Mouse (Mus musculus): ENCODE measurements around the gene Sh3bp4. TPM values are rescaled to one million over a fixed set of nuclear protein-coding genes. Genes with fewer than 3 reads are reported as not detected.

Sh3bp4 gene
- polyA plus RNA-seq, 1 experiment from 2014 or later: 1.2 TPM

DNA sequence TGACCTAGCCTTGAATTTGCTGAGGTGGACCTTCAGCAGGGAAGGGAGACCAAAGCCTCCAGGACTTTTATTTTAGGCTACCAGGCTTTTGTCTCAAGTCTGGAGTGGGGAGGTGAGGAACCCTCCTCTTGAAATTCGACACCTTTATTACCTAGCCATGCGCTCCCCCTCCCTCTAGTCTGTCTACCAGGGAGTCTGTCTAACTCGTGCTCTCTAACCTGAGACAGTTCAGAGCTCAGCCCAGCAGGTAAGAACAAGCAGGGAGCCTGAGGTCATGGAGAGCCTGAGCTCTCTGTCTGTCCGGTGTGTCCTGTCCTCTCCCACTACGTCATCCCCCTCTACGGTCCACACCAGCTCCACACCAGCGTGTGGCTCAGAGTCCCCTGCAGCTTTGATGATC, 39.6 kb downstream of the Sh3bp4 start:
- H3K4me1 ChIP-seq (ENCODE audit: control insufficient read depth, low read depth, low read length): peaks cover 12% of the 10 kb centered on the region

DNA sequence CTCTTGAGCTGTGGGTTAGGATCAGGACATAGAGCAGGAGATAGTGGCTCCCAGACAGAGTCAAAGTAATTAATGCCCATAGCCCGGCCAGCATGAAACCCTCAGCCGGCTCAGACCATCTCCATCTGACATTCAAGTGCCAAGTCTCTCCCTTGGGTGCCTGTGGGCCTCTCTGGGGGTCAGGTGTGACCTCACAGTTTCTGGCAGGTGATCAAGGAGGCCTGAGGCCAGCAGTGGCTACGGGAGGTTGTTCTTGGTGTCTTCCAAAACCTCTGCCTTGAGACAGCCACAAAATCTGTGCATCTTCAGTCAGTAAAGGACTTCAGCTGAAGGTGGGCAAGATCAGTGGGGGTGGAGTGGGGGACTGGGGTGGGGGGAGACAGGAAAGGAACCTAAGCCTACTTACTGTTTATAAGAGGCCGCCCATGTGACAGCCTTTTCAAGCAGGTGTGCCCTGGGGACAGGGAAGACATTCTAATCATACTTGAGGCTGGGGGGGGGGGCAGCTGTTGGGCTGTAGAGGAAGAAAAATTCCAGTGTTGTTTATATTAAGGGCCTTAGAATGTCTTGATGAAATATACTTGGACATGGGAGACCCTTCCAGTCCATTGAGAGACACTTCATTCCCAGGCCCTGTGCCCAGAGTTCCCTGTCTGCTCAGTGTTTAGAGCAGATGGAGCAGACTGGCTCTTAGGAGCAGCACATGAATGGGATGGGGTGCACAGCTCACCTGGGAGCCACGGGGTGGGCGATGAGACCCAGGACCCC, 40.7 kb downstream of the Sh3bp4 start:
- Histone ChIP-seq H3K4me3 (ENCODE audit: low read depth, low read length) (no peak overlapping the region), H3K4me1 (ENCODE audit: control insufficient read depth, low read depth, low read length) (peaks cover 12% of the 10 kb centered on the region), H3K27ac (ENCODE audit: low read length) (no peak overlapping the region), H3K4me2 (ENCODE audit: low read depth, low read length) (no peak overlapping the region), H3K9ac (ENCODE audit: low read depth, low read length) (no peak overlapping the region), H3K36me3 (ENCODE audit: control insufficient read depth, insufficient read depth) (no peaks in the 10 kb centered on the region), H3K9me3 (replicated peaks; ENCODE audit: control insufficient read depth, low read length) (no peaks in the 10 kb centered on the region), H3K27me3 (ENCODE audit: control insufficient read depth, insufficient read depth, low read depth, low read length) (no peaks in the 10 kb centered on the region)
- ATAC-seq (ENCODE audit: low read depth): no peak
- 54% methylated on average over 6 of the region's 6 CpGs for WGBS (ENCODE audit: insufficient replicate concordance)

More for the DNA sequence above, 39.6 kb downstream of the Sh3bp4 start:
- no peak overlapping the region for H3K9ac ChIP-seq (ENCODE audit: low read depth, low read length)
- no peak for ATAC-seq (ENCODE audit: low read depth)
- H3K4me2 ChIP-seq (ENCODE audit: low read depth, low read length): no peak overlapping the region
- no peak overlapping the region for H3K4me3 ChIP-seq (ENCODE audit: low read depth, low read length)
- H3K27ac ChIP-seq (ENCODE audit: low read length): no peak overlapping the region
- no peaks in the 10 kb centered on the region for H3K27me3 ChIP-seq (ENCODE audit: control insufficient read depth, insufficient read depth, low read depth, low read length)
- H3K36me3 ChIP-seq (ENCODE audit: control insufficient read depth, insufficient read depth): no peaks in the 10 kb centered on the region
- no peaks in the 10 kb centered on the region for H3K9me3 ChIP-seq (replicated peaks; ENCODE audit: control insufficient read depth, low read length)
- WGBS (ENCODE audit: insufficient replicate concordance): 58% methylated on average over 7 of the region's 7 CpGs

DNA sequence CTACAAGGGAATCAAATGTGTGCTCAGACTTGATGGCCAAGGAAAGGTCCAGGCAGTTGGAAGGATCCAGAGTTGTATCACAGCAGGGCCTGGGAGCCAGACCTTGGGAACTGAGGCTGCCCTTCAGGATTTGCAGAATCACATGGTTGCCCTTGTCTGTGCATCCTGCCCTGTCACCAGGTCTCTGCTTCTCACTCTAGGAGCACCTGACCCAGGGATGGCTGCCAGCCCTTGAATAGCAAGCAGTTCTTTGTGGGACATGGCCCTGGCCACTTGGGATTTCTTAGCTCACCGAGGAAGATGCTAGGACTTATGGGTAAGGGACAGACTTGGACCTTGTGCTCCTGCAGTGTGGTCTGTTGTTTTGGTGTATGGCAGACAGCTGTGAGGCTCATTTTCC, 42.3 kb downstream of the Sh3bp4 start:
- Histone ChIP-seq H3K27ac (ENCODE audit: low read length) (no peak overlapping the region), H3K9me3 (replicated peaks; ENCODE audit: control insufficient read depth, low read length) (no peaks in the 10 kb centered on the region), H3K9ac (ENCODE audit: low read depth, low read length) (no peak overlapping the region), H3K27me3 (ENCODE audit: control insufficient read depth, insufficient read depth, low read depth, low read length) (no peaks in the 10 kb centered on the region), H3K4me3 (ENCODE audit: low read depth, low read length) (no peak overlapping the region), H3K4me1 (ENCODE audit: control insufficient read depth, low read depth, low read length) (peaks cover 12% of the 10 kb centered on the region), H3K4me2 (ENCODE audit: low read depth, low read length) (no peak overlapping the region), H3K36me3 (ENCODE audit: control insufficient read depth, insufficient read depth) (no peaks in the 10 kb centered on the region)
- WGBS (ENCODE audit: insufficient replicate concordance): 56% methylated on average over 1 of the region's 1 CpGs
- no peak for ATAC-seq (ENCODE audit: low read depth)

DNA sequence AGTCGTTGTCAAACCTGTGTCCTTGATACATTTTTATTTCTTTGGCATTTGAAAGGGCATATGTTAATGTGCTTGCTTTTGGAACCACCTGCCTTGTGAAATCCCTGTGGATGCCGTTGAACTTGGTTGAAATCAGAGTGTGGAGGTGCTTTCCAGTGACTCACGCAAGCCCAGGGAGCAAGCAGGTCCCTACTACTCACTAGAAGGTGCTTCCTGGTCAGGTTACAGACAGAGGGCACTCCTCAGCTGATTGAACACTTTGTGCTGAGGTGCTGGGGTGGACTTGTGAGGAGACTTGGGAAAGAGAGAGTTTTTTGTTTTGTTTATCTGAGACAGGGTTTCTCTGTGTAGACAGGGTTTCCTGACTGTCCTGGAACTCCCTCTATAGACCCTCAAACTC, 43.5 kb downstream of the Sh3bp4 start:
- Histone ChIP-seq H3K4me1 (ENCODE audit: control insufficient read depth, low read depth, low read length) (peaks cover 5% of the 10 kb centered on the region), H3K27me3 (ENCODE audit: control insufficient read depth, insufficient read depth, low read depth, low read length) (no peaks in the 10 kb centered on the region), H3K9me3 (replicated peaks; ENCODE audit: control insufficient read depth, low read length) (no peaks in the 10 kb centered on the region), H3K27ac (ENCODE audit: low read length) (no peak overlapping the region), H3K4me3 (ENCODE audit: low read depth, low read length) (no peak overlapping the region), H3K9ac (ENCODE audit: low read depth, low read length) (no peak overlapping the region), H3K36me3 (ENCODE audit: control insufficient read depth, insufficient read depth) (no peaks in the 10 kb centered on the region), H3K4me2 (ENCODE audit: low read depth, low read length) (no peak overlapping the region)
- 72% methylated on average over 3 of the region's 3 CpGs for WGBS (ENCODE audit: insufficient replicate concordance)
- ATAC-seq (ENCODE audit: low read depth): no peak

DNA sequence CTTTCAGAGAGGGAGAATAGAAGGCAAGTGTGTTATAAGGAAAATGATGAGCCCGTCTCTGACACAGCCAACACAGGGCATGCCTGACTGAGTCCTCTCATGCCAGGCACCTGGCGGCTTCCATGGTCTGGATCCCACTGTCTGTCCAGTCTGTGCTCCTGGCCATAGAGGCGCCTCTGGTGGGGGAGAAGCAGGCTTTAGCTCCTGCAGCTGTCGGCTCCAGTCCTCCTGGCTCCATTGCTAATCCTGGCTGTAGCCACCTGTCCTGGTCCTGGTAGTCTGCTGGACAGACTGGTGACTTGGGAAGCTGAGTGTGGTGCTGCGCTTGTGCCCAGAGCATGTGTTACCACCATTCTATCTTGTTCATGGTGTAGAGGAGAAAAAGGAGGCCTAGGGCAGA, 46.8 kb downstream of the Sh3bp4 start:
- no peaks in the 10 kb centered on the region for H3K9me3 ChIP-seq (replicated peaks; ENCODE audit: control insufficient read depth, low read length)
- H3K4me3 ChIP-seq (ENCODE audit: low read depth, low read length): no peak overlapping the region
- no peaks in the 10 kb centered on the region for H3K27me3 ChIP-seq (ENCODE audit: control insufficient read depth, insufficient read depth, low read depth, low read length)
- WGBS (ENCODE audit: insufficient replicate concordance): 50% methylated on average over 5 of the region's 5 CpGs
- H3K9ac ChIP-seq (ENCODE audit: low read depth, low read length): no peak overlapping the region
- H3K4me1 ChIP-seq (ENCODE audit: control insufficient read depth, low read depth, low read length): no peaks in the 10 kb centered on the region; the same call in 1 of the 2 replicates
- H3K27ac ChIP-seq (ENCODE audit: low read length): no peak overlapping the region
- H3K36me3 ChIP-seq (ENCODE audit: control insufficient read depth, insufficient read depth): no peaks in the 10 kb centered on the region
- H3K4me2 ChIP-seq (ENCODE audit: low read depth, low read length): no peak overlapping the region
- ATAC-seq (ENCODE audit: low read depth): no peak

DNA sequence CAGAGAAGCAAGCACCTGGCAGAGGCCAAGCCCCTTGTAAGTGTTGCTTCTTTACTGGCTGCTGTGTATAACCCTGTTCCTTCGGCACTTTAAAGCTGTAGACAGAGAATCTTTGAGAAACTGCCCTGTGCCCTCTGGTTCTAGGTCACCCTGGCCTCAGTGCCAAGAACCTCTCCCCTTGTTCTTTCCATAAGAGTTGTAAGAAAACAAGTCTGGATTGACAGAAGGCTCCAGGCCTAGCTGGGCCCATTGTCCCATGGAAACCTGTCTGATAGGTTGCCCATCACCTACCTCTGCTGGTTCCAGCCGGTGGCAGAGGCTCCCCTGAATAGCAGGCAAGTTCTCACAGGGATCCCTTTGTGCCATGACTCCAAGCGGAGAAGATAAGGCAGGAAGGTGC, 47.9 kb downstream of the Sh3bp4 start:
- no peak overlapping the region for H3K4me3 ChIP-seq (ENCODE audit: low read depth, low read length)
- H3K9ac ChIP-seq (ENCODE audit: low read depth, low read length): no peak overlapping the region
- H3K36me3 ChIP-seq (ENCODE audit: control insufficient read depth, insufficient read depth): no peaks in the 10 kb centered on the region
- H3K9me3 ChIP-seq (replicated peaks; ENCODE audit: control insufficient read depth, low read length): no peaks in the 10 kb centered on the region
- 56% methylated on average over 3 of the region's 3 CpGs for WGBS (ENCODE audit: insufficient replicate concordance)
- no peak overlapping the region for H3K27ac ChIP-seq (ENCODE audit: low read length)
- no peak overlapping the region for H3K4me2 ChIP-seq (ENCODE audit: low read depth, low read length)
- ATAC-seq (ENCODE audit: low read depth): no peak
- H3K27me3 ChIP-seq (ENCODE audit: control insufficient read depth, insufficient read depth, low read depth, low read length): no peaks in the 10 kb centered on the region
- H3K4me1 ChIP-seq (ENCODE audit: control insufficient read depth, low read depth, low read length): no peaks in the 10 kb centered on the region; the same call in 1 of the 2 replicates

DNA sequence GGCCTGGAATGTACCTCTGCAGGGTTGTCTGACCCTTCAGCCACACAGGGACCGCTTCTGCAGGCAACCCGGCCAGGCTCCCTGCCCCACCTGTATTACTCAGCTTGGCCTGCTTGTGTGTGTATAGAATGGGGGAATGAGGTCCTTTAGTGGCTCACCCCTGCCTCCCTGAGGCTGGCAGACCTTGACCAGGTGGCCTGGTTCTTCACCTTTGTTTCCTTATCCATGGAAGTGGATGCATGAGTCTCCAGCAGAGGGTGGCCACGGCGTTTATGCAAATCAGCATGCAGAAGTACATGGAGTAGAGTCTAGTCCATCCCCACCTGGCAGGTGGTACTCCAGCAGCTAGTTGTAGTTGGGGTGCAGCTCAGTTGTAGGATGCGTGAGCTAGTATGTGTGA, 48.6 kb downstream of the Sh3bp4 start:
- H3K27me3 ChIP-seq (ENCODE audit: control insufficient read depth, insufficient read depth, low read depth, low read length): no peaks in the 10 kb centered on the region
- no peak overlapping the region for H3K4me3 ChIP-seq (ENCODE audit: low read depth, low read length)
- WGBS (ENCODE audit: insufficient replicate concordance): 72% methylated on average over 5 of the region's 5 CpGs
- no peaks in the 10 kb centered on the region for H3K36me3 ChIP-seq (ENCODE audit: control insufficient read depth, insufficient read depth)
- H3K4me2 ChIP-seq (ENCODE audit: low read depth, low read length): no peak overlapping the region
- H3K27ac ChIP-seq (ENCODE audit: low read length): no peak overlapping the region
- no peak for ATAC-seq (ENCODE audit: low read depth)
- no peaks in the 10 kb centered on the region; the same call in 1 of the 2 replicates for H3K4me1 ChIP-seq (ENCODE audit: control insufficient read depth, low read depth, low read length)
- no peaks in the 10 kb centered on the region for H3K9me3 ChIP-seq (replicated peaks; ENCODE audit: control insufficient read depth, low read length)
- H3K9ac ChIP-seq (ENCODE audit: low read depth, low read length): no peak overlapping the region

DNA sequence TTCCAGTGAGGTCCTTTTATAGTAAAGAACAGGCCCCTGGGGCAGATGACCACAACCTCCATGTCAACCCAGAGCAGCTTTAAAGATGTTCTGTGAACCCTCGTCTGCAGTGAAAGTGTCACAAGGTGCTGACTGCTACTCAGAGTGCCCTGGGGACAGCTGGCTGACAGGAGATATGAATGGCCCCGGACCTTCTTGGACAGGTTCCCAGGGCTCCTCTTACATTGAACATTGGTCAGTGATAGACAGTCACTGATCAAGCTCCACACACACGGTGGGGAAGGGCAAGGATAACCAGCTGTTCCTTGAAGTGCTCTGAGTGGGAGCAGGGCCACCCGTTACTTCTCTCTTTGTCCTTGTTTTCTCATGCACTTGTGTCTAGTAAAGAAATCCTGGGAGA, 50.1 kb downstream of the Sh3bp4 start:
- no peak for ATAC-seq (ENCODE audit: low read depth)
- 47% methylated on average over 4 of the region's 4 CpGs for WGBS (ENCODE audit: insufficient replicate concordance)
- Histone ChIP-seq H3K27ac (ENCODE audit: low read length) (no peak overlapping the region), H3K4me2 (ENCODE audit: low read depth, low read length) (no peak overlapping the region), H3K27me3 (ENCODE audit: control insufficient read depth, insufficient read depth, low read depth, low read length) (no peaks in the 10 kb centered on the region), H3K4me1 (ENCODE audit: control insufficient read depth, low read depth, low read length) (no peaks in the 10 kb centered on the region; the same call in 1 of the 2 replicates), H3K9me3 (replicated peaks; ENCODE audit: control insufficient read depth, low read length) (no peaks in the 10 kb centered on the region), H3K36me3 (ENCODE audit: control insufficient read depth, insufficient read depth) (no peaks in the 10 kb centered on the region), H3K9ac (ENCODE audit: low read depth, low read length) (no peak overlapping the region), H3K4me3 (ENCODE audit: low read depth, low read length) (no peak overlapping the region)

DNA sequence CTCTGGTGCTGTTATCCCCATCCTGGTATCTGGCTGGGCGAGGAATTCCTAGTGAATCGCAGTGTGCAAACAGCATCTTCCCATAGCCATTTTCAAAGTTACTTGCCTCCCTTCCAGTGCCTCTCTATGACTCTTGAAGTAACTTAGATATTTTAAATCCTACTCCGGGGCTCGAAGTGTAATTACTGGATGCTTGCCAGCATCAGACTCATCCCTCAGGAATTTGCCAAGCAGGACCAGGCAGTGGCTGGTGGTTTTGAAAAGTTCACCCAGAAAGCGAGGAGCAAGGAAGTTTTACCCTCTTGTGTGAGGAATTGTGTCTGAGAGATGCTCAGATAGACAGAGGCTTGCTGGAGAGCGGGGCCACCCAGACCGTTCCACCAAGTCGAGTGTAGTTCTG, 51.3 kb downstream of the Sh3bp4 start:
- Histone ChIP-seq H3K27ac (ENCODE audit: low read length) (no peak overlapping the region), H3K36me3 (ENCODE audit: control insufficient read depth, insufficient read depth) (no peaks in the 10 kb centered on the region), H3K4me1 (ENCODE audit: control insufficient read depth, low read depth, low read length) (no peaks in the 10 kb centered on the region; the same call in 1 of the 2 replicates), H3K4me3 (ENCODE audit: low read depth, low read length) (no peak overlapping the region), H3K4me2 (ENCODE audit: low read depth, low read length) (no peak overlapping the region), H3K27me3 (ENCODE audit: control insufficient read depth, insufficient read depth, low read depth, low read length) (no peaks in the 10 kb centered on the region), H3K9me3 (replicated peaks; ENCODE audit: control insufficient read depth, low read length) (no peaks in the 10 kb centered on the region), H3K9ac (ENCODE audit: low read depth, low read length) (no peak overlapping the region)
- ATAC-seq (ENCODE audit: low read depth): no peak
- 55% methylated on average over 8 of the region's 8 CpGs for WGBS (ENCODE audit: insufficient replicate concordance)
